Mouse (Mus musculus) kidney, embryonic 16.5 days (tissue): ENCODE data around the gene Zfp784. TPM values are rescaled to one million over a fixed set of nuclear protein-coding genes. Genes with fewer than 3 reads are reported as not detected.
"Not testable (repeated sequence)": the region's sequence is repeated elsewhere in the genome, so short reads cannot be mapped to it uniquely, and the experiment has no call there.

ENCODE experiments used
- ATAC-seq: fragments of 200-750 bp; cut with Nextera tagmentation; 2 replicates; pipeline ENCODE4 v1.8.0; 2017; ENCODE audit warnings: moderate TSS enrichment; ENCODE audit not compliant: low FRiP score, low TSS enrichment
- H3K27ac ChIP-seq: fragments of 300-500 bp; sonication (generic); 2 replicates; pipeline ENCODE4 v1.5.1; 2014; ENCODE audit warnings: low read length
- H3K27me3 ChIP-seq: fragments of 300-500 bp; sonication (generic); 2 replicates; pipeline ENCODE4 v1.6.1; 2014; ENCODE audit warnings: low read length, control low read depth, mixed read lengths; ENCODE audit not compliant: insufficient read depth
- H3K36me3 ChIP-seq: fragments of 300-500 bp; sonication (generic); 2 replicates; pipeline ENCODE4 v1.6.1; 2014; ENCODE audit warnings: low read length, control low read depth, mixed read lengths; ENCODE audit not compliant: insufficient read depth
- H3K4me1 ChIP-seq: fragments of 300-500 bp; sonication (generic); 2 replicates; pipeline ENCODE4 v1.6.1; 2014; ENCODE audit warnings: low read length, control low read depth, mixed read lengths; ENCODE audit not compliant: insufficient read depth
- H3K4me2 ChIP-seq: fragments of 300-500 bp; sonication (generic); replicated peaks from 2 replicates; pipeline ENCODE4 v1.6.1; 2014; ENCODE audit warnings: low read depth, low read length
- H3K4me3 ChIP-seq: fragments of 300-500 bp; sonication (generic); 2 replicates; pipeline ENCODE4 v1.5.1; 2014; ENCODE audit warnings: mild to moderate bottlenecking, low read length
- H3K9ac ChIP-seq: fragments of 300-500 bp; sonication (generic); replicated peaks from 2 replicates; pipeline ENCODE4 v1.6.1; 2014; ENCODE audit warnings: low read length
- H3K9me3 ChIP-seq: fragments of 300-500 bp; sonication (generic); 2 replicates; pipeline ENCODE4 v1.6.1; 2016; ENCODE audit warnings: low read length, control low read depth
- WGBS: fragments of 180-500 bp; shearing (Covaris S2); extraction: QIAGEN DNeasy Blood & Tissue Kit; methylation state at CpG from one replicate; pipeline ENCODE4 v1.1.7; 2014; 5-methylcytosine and 5-hydroxymethylcytosine counted together
- polyA plus RNA-seq: library from polyadenylated mRNA; unstranded; fragments of >200 nt; fragmentation: Nextera tagmentation; extraction: Ambion mirVana; gene quantifications from 2 replicates; pipeline ENCODE4 v1.2.1, GENCODE M21; 2015

The Zfp784 gene
- polyA plus RNA-seq, 1 experiment from 2014 or later: 8.2 TPM

DNA sequence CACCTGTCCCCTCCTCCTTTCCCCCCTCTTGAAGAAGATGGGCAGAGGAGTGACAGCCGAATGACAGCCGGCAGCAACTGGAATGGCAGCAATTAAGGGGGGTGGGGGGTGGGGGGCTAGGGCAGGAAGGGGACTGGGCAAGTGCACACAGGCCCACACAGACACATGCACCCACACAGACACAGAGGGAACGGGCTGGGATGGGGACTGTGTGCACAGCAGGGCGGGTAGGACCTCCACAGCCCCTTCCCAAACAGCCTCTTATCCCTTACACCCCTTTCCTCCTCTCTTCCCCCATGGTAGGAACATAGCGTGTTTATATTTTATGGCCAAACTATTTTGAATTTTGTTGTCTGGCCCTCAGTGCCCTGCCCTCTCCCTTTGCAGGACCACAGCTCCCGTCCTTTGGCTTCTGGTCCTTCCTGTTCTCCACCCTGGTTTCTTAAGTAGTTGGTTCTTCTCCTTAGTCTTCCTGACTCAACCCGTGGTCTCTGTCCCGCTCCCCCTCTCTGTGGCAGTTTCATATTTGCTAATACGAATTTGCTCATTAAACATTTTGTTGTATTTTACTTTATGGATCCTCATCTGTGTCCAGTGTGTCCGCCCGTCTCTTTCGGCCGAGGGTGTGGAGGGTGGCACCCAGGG, 41.2 kb upstream of the Zfp784 start:
- Histone ChIP-seq H3K36me3 (peaks cover 50% of the 10 kb centered on the region), H3K4me3 (peak overlapping the region; percentile 84), H3K27ac (peak overlapping the region; percentile 95), H3K4me2 (peak overlapping the region; percentile 87), H3K9ac (peak overlapping the region; percentile 58)
- 37% methylated on average over 9 of the region's 13 CpGs for WGBS
- H3K27me3 ChIP-seq, H3K4me1 ChIP-seq, H3K9me3 ChIP-seq: not testable (repeated sequence)
- peak; percentile 43 for ATAC-seq

DNA sequence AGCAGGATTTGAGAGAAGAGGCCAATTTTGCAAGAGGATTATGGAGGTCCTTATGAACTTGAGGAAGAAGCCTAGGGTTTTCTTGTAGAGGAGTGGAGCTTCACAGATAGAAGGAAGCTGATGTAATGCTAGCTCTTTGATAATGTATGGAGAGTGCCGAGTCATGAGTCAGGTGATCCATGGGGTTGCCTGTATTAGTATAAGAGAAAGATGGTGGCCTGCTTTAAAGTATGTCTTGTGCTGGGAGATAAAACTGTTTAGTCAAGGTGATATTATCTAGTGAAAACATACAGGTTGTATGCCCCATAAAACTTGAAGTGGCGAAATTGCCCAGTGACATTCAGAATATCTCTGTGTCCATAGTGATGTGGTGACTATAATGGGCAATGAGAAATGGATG, 38.7 kb upstream of the Zfp784 start:
- Histone ChIP-seq H3K36me3 (peaks cover 63% of the 10 kb centered on the region), H3K4me3 (no peak overlapping the region), H3K4me2 (no peak overlapping the region), H3K9ac (no peak overlapping the region), H3K27ac (no peak overlapping the region), H3K9me3 (no peaks in the 10 kb centered on the region), H3K27me3 (no peaks in the 10 kb centered on the region), H3K4me1 (peaks cover 9% of the 10 kb centered on the region)
- 86% methylated on average over 2 of the region's 2 CpGs for WGBS
- no peak for ATAC-seq

DNA sequence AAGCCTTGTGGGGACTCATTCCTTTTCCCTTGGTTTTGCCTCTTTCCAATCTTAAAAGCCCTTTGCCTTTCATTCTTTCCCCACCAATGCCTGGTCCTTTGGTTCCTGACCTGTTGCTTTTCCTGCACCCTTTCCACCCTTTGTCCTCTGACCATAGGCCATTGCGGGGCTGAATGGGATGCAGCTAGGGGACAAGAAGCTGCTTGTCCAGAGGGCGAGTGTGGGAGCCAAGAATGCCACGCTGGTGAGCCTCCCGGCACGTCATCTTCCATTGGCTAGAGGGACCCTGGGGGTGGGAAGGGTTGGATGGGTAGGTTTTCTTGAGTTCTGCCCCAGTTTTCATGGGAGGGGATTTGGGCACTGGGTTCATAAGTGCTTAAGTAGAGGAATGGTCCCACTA, 36.7 kb upstream of the Zfp784 start:
- no peak overlapping the region for H3K4me2 ChIP-seq
- H3K9ac ChIP-seq: no peak overlapping the region
- peaks cover 82% of the 10 kb centered on the region for H3K36me3 ChIP-seq
- no peaks in the 10 kb centered on the region for H3K9me3 ChIP-seq
- no peaks in the 10 kb centered on the region for H3K27me3 ChIP-seq
- no peaks in the 10 kb centered on the region for H3K4me1 ChIP-seq
- ATAC-seq: no peak
- 88% methylated on average over 5 of the region's 5 CpGs for WGBS
- H3K4me3 ChIP-seq: no peak overlapping the region
- H3K27ac ChIP-seq: no peak overlapping the region

DNA sequence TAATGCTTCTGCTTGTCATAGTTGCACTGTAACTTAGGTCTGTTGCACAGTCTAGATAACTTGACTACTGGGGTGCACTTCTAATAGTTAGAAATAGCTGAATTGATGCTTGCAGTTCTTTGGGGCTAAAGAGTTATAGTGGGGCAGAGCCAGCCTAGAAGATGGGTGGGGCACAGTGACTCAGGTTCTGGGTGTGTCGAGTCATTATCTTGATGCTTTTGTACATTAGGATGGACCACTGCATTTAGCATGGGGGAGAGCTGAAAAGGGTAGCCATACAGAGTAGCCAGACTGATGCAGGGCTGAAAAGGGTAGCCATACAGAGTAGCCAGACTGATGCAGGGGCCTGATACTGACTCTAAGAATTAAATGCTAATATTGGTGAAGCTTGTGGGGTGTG, 35.3 kb upstream of the Zfp784 start:
- no peaks in the 10 kb centered on the region for H3K9me3 ChIP-seq
- no peaks in the 10 kb centered on the region for H3K4me1 ChIP-seq
- WGBS: 88% methylated on average over 1 of the region's 1 CpGs
- no peak overlapping the region for H3K4me2 ChIP-seq
- peaks cover 89% of the 10 kb centered on the region for H3K36me3 ChIP-seq
- no peak overlapping the region for H3K27ac ChIP-seq
- H3K9ac ChIP-seq: no peak overlapping the region
- H3K4me3 ChIP-seq: no peak overlapping the region
- H3K27me3 ChIP-seq: no peaks in the 10 kb centered on the region
- ATAC-seq: no peak

DNA sequence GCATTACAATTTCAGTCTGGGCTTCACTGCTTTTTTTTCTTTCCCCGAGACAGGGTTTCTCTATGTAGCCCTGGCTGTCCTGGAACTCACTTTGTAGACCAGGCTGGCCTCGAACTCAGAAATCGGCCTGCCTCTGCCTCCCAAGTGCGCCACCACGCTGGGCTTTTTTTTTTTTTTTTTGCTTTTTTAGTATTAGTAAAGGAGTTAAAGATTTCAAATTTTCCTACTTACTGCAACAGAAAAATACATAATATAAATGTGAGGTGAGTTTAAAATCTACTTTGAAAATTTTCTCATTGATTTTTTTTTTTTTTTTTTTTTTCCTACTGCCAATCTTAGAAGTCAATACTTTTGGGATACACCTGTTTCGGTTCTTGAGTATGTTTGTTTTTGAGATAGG, 26.6 kb upstream of the Zfp784 start:
- Histone ChIP-seq H3K9ac (no peak overlapping the region), H3K4me3 (no peak overlapping the region), H3K27me3 (no peaks in the 10 kb centered on the region), H3K4me2 (no peak overlapping the region), H3K4me1 (peaks cover 27% of the 10 kb centered on the region), H3K36me3 (peaks cover 34% of the 10 kb centered on the region), H3K27ac (no peak overlapping the region), H3K9me3 (no peaks in the 10 kb centered on the region)
- no peak for ATAC-seq
- WGBS: 93% methylated on average over 6 of the region's 6 CpGs

DNA sequence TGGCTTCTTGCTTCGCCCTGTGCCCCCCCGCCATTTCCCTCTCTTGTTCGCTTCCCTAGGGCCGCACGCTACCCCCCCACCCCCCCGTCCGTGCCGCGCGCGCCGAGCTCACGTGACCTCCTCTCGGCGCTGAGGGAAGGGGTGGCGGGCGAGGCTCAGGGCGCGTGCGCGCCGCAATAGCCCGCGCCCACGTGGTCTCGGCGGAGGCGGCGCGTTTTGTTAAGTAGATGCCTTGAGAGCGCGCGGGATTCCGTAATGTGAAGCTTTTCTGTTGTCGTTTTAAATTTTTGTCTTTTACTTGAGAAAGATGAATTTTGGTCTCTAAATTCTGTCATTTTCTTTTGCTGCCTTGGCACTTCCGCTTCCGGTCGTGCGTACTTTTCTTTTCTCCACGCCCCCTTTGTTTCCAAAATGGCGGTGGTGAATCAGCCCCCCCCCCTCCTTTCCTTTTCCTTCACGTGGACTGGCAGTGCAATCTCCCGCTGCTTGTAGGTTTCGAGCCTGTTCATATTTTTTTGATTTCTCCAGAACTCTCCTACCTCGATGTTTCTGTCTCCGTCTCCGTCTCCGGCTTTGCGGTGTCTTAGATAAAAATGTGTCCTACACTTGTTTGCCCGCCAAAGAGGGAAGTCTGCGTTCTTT, 24.2 kb upstream of the Zfp784 start:
- Histone ChIP-seq H3K4me1 (peaks cover 35% of the 10 kb centered on the region), H3K4me2 (peak overlapping the region; percentile 96), H3K36me3 (peaks cover 13% of the 10 kb centered on the region; the same call in 1 of the 2 replicates), H3K27me3 (peaks cover 4% of the 10 kb centered on the region; the same call in 1 of the 2 replicates), H3K9ac (peak overlapping the region; percentile 98), H3K4me3 (peak overlapping the region; percentile 79), H3K27ac (peak overlapping the region; percentile 95), H3K9me3 (no peaks in the 10 kb centered on the region)
- WGBS: under 1% methylated on average over 51 of the region's 51 CpGs
- ATAC-seq: peak; percentile 32; the same call in 1 of the 2 replicates

DNA sequence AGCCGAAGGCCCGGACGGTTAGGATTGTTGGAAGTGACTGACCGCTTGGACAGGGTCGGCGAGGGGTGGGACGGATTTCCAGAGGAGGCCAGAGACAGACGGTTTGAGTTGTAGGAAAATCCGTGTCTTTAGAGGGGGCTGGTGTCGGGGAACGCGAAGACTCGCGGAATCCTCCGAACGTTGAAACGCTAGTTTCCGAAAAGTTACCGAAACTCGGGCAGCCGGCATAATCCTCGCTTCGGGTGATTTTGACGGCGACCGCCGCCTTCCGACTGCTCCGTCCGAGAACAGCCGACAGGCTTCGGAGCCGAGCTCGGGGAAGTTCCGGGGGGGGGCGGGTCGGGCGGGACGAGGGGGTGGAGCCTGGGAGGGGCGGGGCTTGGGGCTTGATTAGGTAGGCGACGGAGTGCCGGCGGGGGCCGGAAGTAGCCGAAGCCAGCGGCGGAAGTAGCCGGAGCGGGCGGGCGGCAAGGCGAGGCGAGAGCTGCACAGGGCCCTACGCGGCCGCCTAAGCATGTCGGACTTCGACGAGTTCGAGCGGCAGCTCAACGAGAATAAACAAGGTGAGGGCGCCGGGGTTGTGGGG, 23.6 kb upstream of the Zfp784 start, which contains the start of gene U2af2:
U2af2 (plus strand) TSS at position 370 of the 586 bp plus-strand sequence.
- Histone ChIP-seq H3K9me3 (no peaks in the 10 kb centered on the region), H3K4me3 (peak within 1 kb of the TSS; percentile 79), H3K27ac (peak within 1 kb of the TSS; percentile 100), H3K9ac (peak within 1 kb of the TSS; percentile 98), H3K27me3 (peaks cover 8% of the 10 kb centered on the region; the same call in 1 of the 2 replicates), H3K4me1 (peaks cover 41% of the 10 kb centered on the region), H3K36me3 (peaks cover 7% of the 10 kb centered on the region; the same call in 1 of the 2 replicates), H3K4me2 (peak within 1 kb of the TSS; percentile 96)
- under 1% methylated on average over 57 of the region's 65 CpGs for WGBS
- peak; percentile 83 for ATAC-seq

DNA sequence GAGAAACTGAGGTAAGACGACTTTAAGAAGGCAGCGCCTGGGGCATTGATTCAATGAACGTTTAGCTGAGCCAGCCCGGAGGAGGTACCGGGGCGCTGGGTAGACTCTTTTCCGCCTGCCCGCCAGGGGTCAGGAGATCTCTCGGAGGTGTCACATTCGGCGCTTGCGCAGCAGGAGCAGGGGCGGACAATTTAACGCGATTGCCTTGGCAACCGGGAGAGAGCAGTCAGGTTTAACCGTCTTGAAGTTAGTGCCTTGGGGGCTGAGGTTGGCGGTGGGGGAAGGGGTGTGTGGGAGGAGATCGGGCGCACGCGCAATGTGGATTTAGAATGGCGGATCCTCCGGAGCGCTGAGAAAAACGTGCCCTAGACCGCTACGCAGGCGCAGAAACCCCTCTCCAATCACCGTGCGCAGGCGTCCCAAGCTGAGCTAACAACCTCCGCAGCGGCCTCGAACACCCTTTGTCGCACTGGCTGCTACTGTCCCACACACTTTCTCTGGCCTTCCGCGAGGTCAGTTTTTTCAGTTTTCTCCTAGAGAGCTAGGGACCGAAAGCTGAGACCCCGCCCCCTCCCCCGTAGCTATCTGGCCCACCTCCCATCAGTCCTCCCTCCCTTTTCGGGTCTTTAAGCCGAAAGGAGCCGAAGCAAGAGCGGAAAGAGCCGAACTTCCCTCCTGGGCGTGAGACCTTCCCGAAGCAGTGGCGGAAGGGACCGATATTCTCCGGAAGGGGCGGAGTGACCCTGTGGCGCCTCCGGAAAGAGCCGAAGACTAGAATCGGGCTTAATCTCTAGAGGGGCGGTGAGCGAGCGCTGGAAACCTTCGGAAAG, 22.9 kb upstream of the Zfp784 start:
- Histone ChIP-seq H3K4me3 (peak overlapping the region; percentile 79), H3K36me3 (peaks cover under 1% of the 10 kb centered on the region; the same call in 1 of the 2 replicates), H3K4me2 (peak overlapping the region; percentile 96), H3K4me1 (peaks cover 43% of the 10 kb centered on the region), H3K9ac (peak overlapping the region; percentile 98), H3K27ac (peak overlapping the region; percentile 100), H3K27me3 (peaks cover 13% of the 10 kb centered on the region), H3K9me3 (no peaks in the 10 kb centered on the region)
- WGBS: under 1% methylated on average over 60 of the region's 60 CpGs
- peak; percentile 88 for ATAC-seq

DNA sequence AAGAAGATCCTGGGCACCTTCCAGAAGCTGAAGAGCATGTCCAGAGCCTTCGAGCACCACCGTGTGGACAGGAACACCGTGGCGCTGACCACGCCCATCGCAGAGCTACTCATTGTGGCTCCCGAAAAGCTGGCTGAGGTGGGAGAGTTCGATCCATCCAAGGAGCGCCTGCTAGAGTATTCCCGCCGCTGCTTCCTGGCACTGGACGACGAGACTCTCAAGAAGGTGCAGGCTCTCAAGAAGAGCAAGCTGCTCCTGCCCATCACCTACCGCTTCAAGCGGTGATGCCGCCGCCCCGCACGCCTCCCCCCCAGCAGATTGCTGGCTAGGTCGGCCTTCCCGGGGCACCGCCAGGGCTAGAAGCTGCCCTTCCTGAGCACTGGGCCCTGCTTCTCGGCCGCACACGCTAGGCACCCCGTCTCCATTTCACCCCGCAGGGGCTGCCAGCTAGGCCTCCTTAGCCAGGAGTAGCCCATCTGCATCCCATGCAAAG, 22.0 kb upstream of the Zfp784 start:
- Histone ChIP-seq H3K9me3 (no peaks in the 10 kb centered on the region), H3K27me3 (peaks cover 21% of the 10 kb centered on the region), H3K4me1 (peaks cover 39% of the 10 kb centered on the region), H3K36me3 (no peaks in the 10 kb centered on the region), H3K4me3 (peak overlapping the region; percentile 79), H3K4me2 (peak overlapping the region; percentile 96), H3K27ac (peak overlapping the region; percentile 100), H3K9ac (peak overlapping the region; percentile 98)
- 1% methylated on average over 27 of the region's 27 CpGs for WGBS
- peak; percentile 5; the same call in 1 of the 2 replicates for ATAC-seq
